Mouse (Mus musculus): ENCODE data around the gene Egr4.

The Egr4 gene

GRCm38 (mm10) chr6:85513531-85513910, at the start of gene Egr4:
Gene Egr4 (minus strand): TSS chr6:85513589.
- peak; percentile 89 for DNase-seq

GRCm38 (mm10) chr6:85562374-85562773, 49.0 kb upstream of the Egr4 start:
- DNase-seq: no peak

- DNase-seq: no peak
These were observed 34.3 kb upstream of the Egr4 start for GRCm38 (mm10) chr6:85547642-85548041.

- DNase-seq: peak; percentile 34
These were observed 31.0 kb upstream of the Egr4 start for GRCm38 (mm10) chr6:85544251-85544881.

GRCm38 (mm10) chr6:85543351-85544175, 30.2 kb upstream of the Egr4 start:
- no peak for DNase-seq

GRCm38 (mm10) chr6:85522825-85523224, 9.4 kb upstream of the Egr4 start:
- DNase-seq: no peak

- no peak for DNase-seq
These were observed 8.6 kb upstream of the Egr4 start for GRCm38 (mm10) chr6:85522026-85522425.

- peak; percentile 54 for DNase-seq
These were observed 4.8 kb upstream of the Egr4 start for GRCm38 (mm10) chr6:85518091-85518693.

GRCm38 (mm10) chr6:85515941-85516340, 2.6 kb upstream of the Egr4 start:
- DNase-seq: no peak

GRCm38 (mm10) chr6:85512577-85513530, 535 bp downstream of the Egr4 start:
- peak; percentile 55 for DNase-seq

GRCm38 (mm10) chr6:85512056-85512440, 1.3 kb downstream of the Egr4 start:
- DNase-seq: no peak

GRCm38 (mm10) chr6:85511286-85512055, 1.9 kb downstream of the Egr4 start:
- DNase-seq: peak; percentile 39

GRCm38 (mm10) chr6:85510476-85510875, 2.9 kb downstream of the Egr4 start:
- DNase-seq: peak; percentile 86

GRCm38 (mm10) chr6:85508602-85509001, 4.8 kb downstream of the Egr4 start:
- DNase-seq: no peak

GRCm38 (mm10) chr6:85504908-85505307, 8.5 kb downstream of the Egr4 start:
- no peak for DNase-seq

- DNase-seq: peak; percentile 80
These were observed 10.5 kb downstream of the Egr4 start, which contains the start of gene Fbxo41 for GRCm38 (mm10) chr6:85502911-85503250. Gene Fbxo41 (minus strand): TSS chr6:85502994.

- peak; percentile 50 for DNase-seq
These were observed 11.1 kb downstream of the Egr4 start for GRCm38 (mm10) chr6:85502103-85502910.

- DNase-seq: no peak
These were observed 11.8 kb downstream of the Egr4 start for GRCm38 (mm10) chr6:85501571-85502102.

- DNase-seq: no peak
These were observed 13.0 kb downstream of the Egr4 start for GRCm38 (mm10) chr6:85500416-85500815.

GRCm38 (mm10) chr6:85498147-85498546, 15.2 kb downstream of the Egr4 start:
- no peak for DNase-seq

- DNase-seq: no peak
These were observed 16.4 kb downstream of the Egr4 start for GRCm38 (mm10) chr6:85496976-85497375.
